Mouse (Mus musculus) E14TG2a.4 (cell line): ENCODE results near the gene Rmnd5b.
"Not testable (repeated sequence)": the region's sequence is repeated elsewhere in the genome, so short reads cannot be mapped to it uniquely, and the experiment has no call there.

ENCODE experiments used
- CTCF ChIP-seq: conservative IDR thresholded peaks from 2 replicates; pipeline ENCODE4 v1.5.1; 2014; ENCODE audit warnings: low read length
- NANOG ChIP-seq: IDR thresholded peaks from 2 replicates; pipeline ENCODE4 v1.6.1; 2014; ENCODE audit warnings: borderline replicate concordance, low read length, mixed read lengths

- not testable (repeated sequence) for TF ChIP-seq CTCF, NANOG
Observed at GRCm38 (mm10) chr11:51609940-51610339, 25.8 kb downstream of the Rmnd5b start.
